Mouse (Mus musculus): ENCODE results near the gene Gm10718.
"Not testable (repeated sequence)": the region's sequence is repeated elsewhere in the genome, so short reads cannot be mapped to it uniquely, and the experiment has no call there.

DNA sequence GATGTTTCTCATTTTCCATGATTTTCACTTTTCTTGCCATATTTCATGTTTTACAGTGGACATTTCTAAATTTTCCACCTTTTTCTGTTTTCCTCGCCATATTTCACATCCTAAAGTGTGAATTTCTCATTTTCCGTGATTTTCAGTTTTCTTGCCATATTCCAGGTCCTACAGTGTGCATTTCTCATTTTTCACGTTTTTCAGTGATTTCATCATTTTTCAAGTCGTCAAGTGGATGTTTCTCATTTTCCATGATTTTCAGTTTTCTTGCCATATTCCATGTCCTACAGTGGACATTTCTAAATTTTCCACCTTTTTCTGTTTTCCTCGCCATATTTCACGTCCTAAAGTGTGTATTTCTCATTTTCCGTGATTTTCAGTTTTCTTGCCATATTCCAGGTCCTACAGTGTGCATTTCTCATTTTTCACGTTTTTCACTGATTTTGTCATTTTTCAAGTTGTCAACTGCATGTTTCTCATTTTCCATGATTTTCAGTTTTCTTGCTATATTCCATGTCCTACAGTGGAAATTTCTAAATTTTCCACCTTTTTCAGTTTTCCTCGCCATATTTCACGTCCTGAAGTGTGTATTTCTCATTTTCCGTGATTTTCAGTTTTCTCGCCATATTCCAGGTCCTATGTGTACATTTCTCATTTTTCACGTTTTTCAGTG is at the start of gene Gm10718:
- TF ChIP-seq CTCF, EP300 (IDR thresholded peaks at IDR 0.05; ENCODE audit: low read depth): not testable (repeated sequence)

Measured in liver, postnatal 0 days (tissue).